Mouse (Mus musculus) liver, embryonic 16.5 days (tissue): ENCODE measurements at regions not wholly inside any gene's neighbourhood (a gene's known extent, or its start where the extent isn't known, plus 50 kb on each side); places are given as distances from the start of the nearest gene placed in this dataset.

Source experiments
- ATAC-seq: fragments of 200-750 bp; cut with Nextera tagmentation; 2 replicates; pipeline ENCODE4 v1.8.0; 2017; ENCODE audit warnings: low read depth, mild to moderate bottlenecking, moderate number of reproducible peaks, moderate library complexity
- H3K27ac ChIP-seq: fragments of 300-500 bp; sonication (generic); 2 replicates; pipeline ENCODE4 v1.5.1; 2014; ENCODE audit warnings: mild to moderate bottlenecking, low read length
- H3K27me3 ChIP-seq: fragments of 300-500 bp; sonication (generic); 2 replicates; pipeline ENCODE4 v1.6.1; 2014; ENCODE audit warnings: low read depth, low read length, mixed read lengths; ENCODE audit not compliant: control insufficient read depth, insufficient read depth
- H3K36me3 ChIP-seq: fragments of 300-500 bp; sonication (generic); 2 replicates; pipeline ENCODE4 v1.6.1; 2014; ENCODE audit warnings: mild to moderate bottlenecking; ENCODE audit not compliant: control insufficient read depth, insufficient read depth
- H3K4me1 ChIP-seq: fragments of 300-500 bp; sonication (generic); 2 replicates; pipeline ENCODE4 v1.6.1; 2014; ENCODE audit warnings: low read depth, low read length, mixed read lengths; ENCODE audit not compliant: control insufficient read depth
- H3K4me2 ChIP-seq: fragments of 300-500 bp; sonication (generic); 2 replicates; pipeline ENCODE4 v1.6.1; 2014; ENCODE audit warnings: low read depth, low read length, mixed read lengths
- H3K4me3 ChIP-seq: fragments of 300-500 bp; sonication (generic); 2 replicates; pipeline ENCODE4 v1.5.1; 2014; ENCODE audit warnings: low read depth, mild to moderate bottlenecking, low read length
- H3K9ac ChIP-seq: fragments of 300-500 bp; sonication (generic); 2 replicates; pipeline ENCODE4 v1.6.1; 2014; ENCODE audit warnings: low read depth, low read length
- H3K9me3 ChIP-seq: fragments of 300-500 bp; sonication (generic); replicated peaks from 2 replicates; pipeline ENCODE4 v1.6.1; 2016; ENCODE audit warnings: low read length; ENCODE audit not compliant: control insufficient read depth
- WGBS: fragments of 180-500 bp; shearing (Covaris S2); extraction: QIAGEN DNeasy Blood & Tissue Kit; methylation state at CpG from one replicate; pipeline ENCODE4 v1.1.7; 2014; ENCODE audit not compliant: insufficient replicate concordance; 5-methylcytosine and 5-hydroxymethylcytosine counted together

DNA sequence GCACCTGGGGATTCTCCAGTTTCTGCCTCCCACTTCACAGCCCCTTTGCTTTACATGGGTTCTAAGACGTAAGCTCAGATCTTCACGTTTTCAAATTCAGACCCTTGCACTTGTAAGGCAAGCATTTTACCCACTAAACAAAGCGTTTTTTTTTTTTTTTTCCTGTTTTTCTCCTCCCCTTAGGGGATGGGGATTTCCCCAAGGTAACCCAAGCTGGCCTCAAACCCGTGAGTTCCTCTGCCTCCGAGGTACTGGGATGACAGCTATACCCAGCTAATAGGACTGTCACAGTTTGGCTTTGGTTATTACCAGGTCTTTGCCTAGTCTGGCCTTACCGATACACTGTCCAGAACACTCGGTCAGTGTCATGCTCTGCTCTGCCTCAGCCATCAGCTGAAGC, 103.5 kb upstream of the Jarid2 start:
- Histone ChIP-seq H3K4me1 (no peaks in the 10 kb centered on the region; the same call in 1 of the 2 replicates), H3K36me3 (no peaks in the 10 kb centered on the region), H3K9me3 (no peaks in the 10 kb centered on the region), H3K27ac (no peak overlapping the region), H3K9ac (no peak overlapping the region), H3K4me3 (no peak overlapping the region), H3K4me2 (no peak overlapping the region), H3K27me3 (no peaks in the 10 kb centered on the region)
- WGBS: 58% methylated on average over 7 of the region's 7 CpGs
- no peak for ATAC-seq

DNA sequence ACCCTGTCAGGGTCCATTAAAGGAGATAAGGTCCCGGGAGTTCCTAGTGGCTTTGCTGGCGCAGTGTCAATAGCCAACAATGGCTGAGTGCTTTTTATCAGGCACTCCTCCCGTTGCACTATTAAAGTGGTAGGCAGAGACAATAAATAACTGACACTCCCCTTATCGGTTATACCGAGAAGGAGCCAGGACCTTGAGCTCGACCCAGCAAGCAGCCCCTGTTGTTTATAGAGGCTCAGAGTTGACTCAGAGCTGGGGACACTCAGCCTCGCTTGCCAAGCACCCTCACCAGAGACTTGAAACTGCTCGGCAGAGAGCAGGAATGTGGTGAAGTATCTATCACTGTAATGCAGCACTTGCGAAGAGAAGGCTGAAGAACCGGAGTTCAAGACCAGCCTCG, 102.5 kb upstream of the Jarid2 start:
- no peaks in the 10 kb centered on the region for H3K36me3 ChIP-seq
- H3K27me3 ChIP-seq: no peaks in the 10 kb centered on the region
- H3K9ac ChIP-seq: no peak overlapping the region
- no peak overlapping the region for H3K4me2 ChIP-seq
- no peaks in the 10 kb centered on the region for H3K9me3 ChIP-seq
- H3K27ac ChIP-seq: no peak overlapping the region
- WGBS: 35% methylated on average over 11 of the region's 11 CpGs
- ATAC-seq: no peak
- H3K4me3 ChIP-seq: no peak overlapping the region
- no peaks in the 10 kb centered on the region; the same call in 1 of the 2 replicates for H3K4me1 ChIP-seq

DNA sequence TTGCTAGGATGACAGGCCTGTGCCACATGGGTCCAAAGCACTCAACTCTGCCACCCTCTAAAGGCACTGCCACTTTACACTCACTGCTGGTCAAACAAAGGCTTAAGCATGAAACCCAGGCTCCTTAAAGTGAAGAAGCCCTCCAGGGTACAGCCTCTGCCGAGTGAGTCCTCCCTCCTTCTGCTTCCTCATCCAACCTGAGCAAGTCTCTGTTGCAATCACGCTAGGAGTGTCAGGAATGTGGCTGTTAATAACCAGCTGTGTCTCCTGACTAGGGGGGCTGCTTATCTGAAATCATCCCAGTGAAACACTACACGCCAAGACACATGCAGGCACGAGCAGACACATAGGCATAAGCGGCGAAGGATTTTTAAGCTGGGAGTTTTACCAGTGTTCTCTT, 99.2 kb upstream of the Jarid2 start:
- H3K4me2 ChIP-seq: no peak overlapping the region
- H3K36me3 ChIP-seq: no peaks in the 10 kb centered on the region
- no peak overlapping the region for H3K27ac ChIP-seq
- peaks cover 3% of the 10 kb centered on the region for H3K4me1 ChIP-seq
- no peaks in the 10 kb centered on the region for H3K9me3 ChIP-seq
- no peak overlapping the region for H3K9ac ChIP-seq
- no peak overlapping the region for H3K4me3 ChIP-seq
- H3K27me3 ChIP-seq: no peaks in the 10 kb centered on the region
- 52% methylated on average over 6 of the region's 6 CpGs for WGBS
- no peak for ATAC-seq

DNA sequence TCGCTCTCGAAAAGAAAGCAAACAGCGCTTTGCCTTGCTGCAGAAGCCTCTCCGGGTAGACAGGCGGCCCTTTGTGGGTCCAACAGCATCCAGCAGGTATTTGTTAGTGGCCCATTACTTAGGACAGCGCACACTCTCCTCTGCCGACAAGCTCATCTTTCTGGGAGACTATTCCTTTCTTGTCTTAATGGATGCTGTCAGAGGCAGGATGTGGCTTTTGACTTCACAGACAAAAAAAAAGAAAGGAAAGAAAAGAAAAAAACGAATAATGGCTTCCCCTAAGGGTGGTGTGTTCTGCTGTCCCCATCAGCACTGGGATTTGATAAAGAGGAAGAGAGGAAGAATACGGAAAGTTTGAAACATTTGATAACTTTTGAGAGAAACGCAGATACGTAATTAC, 94.7 kb upstream of the Jarid2 start:
- 26% methylated on average over 11 of the region's 11 CpGs for WGBS
- Histone ChIP-seq H3K27me3 (no peaks in the 10 kb centered on the region), H3K36me3 (no peaks in the 10 kb centered on the region), H3K4me3 (no peak overlapping the region), H3K9ac (no peak overlapping the region), H3K9me3 (no peaks in the 10 kb centered on the region), H3K27ac (no peak overlapping the region), H3K4me1 (peaks cover 7% of the 10 kb centered on the region), H3K4me2 (peak overlapping the region; percentile 12; the same call in 1 of the 2 replicates)
- no peak for ATAC-seq

DNA sequence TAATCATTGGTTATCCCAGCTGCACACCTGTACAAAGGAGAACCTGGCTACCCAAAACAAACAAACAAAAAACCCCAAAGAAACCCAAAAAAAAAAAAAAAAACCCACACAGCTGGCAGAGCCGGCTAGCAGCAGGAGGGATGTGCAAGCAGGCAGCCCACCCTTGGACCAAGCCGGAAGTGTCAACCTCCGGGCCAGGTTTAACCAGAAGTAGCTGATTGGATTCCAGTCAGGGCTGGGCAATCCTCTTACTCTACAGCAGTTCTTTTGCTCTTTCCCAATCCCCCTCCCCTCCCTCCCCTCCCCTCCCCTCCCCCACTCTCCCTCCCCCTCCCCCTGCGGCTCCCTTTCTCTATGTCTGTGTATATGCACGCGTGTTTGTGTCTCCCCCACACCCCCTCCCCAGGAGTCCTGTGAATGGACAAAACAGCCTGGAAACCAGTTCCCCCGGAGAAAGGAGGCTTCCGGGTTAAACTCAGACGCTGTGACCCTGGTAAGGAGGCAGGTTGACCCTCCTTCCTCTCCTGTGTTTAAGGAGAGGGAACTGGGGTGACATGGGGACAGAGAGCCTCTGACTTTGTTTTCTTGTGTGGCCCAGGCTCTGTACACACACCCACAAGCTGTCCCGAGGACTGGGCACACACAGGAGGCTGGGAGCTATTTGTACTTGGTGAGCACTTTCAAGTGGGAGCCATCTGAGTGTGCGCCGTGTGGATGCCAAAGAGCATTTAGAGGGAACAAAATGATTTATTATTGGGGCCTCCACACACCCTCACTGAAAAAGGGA, 93.9 kb upstream of the Jarid2 start:
- Histone ChIP-seq H3K9ac (no peak overlapping the region), H3K4me3 (no peak overlapping the region)
- no peak for ATAC-seq

DNA sequence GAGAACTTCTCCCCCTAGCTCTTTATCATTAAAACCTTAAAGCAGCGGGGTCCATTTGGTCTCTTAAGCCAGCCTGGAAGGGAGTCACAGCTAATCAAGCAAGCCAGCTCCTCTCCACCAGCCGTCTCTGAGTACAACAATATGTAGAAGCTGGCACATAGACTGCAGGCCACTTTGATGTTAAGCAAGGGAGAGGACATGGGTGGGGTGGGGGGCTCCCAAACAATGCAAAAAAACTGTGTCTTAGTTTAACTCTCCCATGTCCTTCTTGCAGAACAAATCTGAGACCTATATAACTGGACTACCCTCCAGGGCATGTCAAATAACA, 93.3 kb upstream of the Jarid2 start:
- Histone ChIP-seq H3K27ac (no peak overlapping the region), H3K27me3 (no peaks in the 10 kb centered on the region), H3K4me3 (no peak overlapping the region), H3K9ac (no peak overlapping the region), H3K4me1 (peaks cover 7% of the 10 kb centered on the region), H3K4me2 (no peak overlapping the region), H3K36me3 (no peaks in the 10 kb centered on the region), H3K9me3 (no peaks in the 10 kb centered on the region)
- no peak for ATAC-seq
- WGBS: 42% methylated on average over 2 of the region's 2 CpGs

More for the DNA sequence above, 93.9 kb upstream of the Jarid2 start:
- H3K27ac ChIP-seq: no peak overlapping the region
- 20% methylated on average over 11 of the region's 12 CpGs for WGBS
- H3K36me3 ChIP-seq: no peaks in the 10 kb centered on the region
- H3K4me1 ChIP-seq: peaks cover 7% of the 10 kb centered on the region
- no peaks in the 10 kb centered on the region for H3K9me3 ChIP-seq
- peak overlapping the region; percentile 24 for H3K4me2 ChIP-seq
- no peaks in the 10 kb centered on the region for H3K27me3 ChIP-seq

DNA sequence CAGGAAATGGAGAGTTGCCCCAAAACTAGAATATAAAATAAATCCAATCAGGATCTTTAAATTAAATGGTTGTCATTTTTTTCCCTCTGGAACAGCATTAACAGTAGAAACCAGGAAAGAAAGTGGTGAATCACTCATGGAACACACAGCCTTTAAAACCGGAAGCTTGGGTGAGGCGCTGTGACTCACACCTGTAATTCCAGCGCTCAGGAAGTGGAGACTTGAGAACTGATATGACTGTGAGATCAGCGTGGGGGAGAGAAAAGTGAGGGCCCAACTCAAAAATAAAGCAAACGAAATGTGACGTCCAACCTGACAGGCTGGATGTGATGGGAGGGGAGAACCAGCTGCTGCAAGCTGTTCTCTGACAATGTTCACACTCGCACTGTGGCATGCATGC, 86.9 kb upstream of the Jarid2 start:
- 73% methylated on average over 7 of the region's 7 CpGs for WGBS
- no peak overlapping the region for H3K4me3 ChIP-seq
- no peaks in the 10 kb centered on the region for H3K36me3 ChIP-seq
- H3K4me2 ChIP-seq: no peak overlapping the region
- no peaks in the 10 kb centered on the region for H3K27me3 ChIP-seq
- H3K9me3 ChIP-seq: no peaks in the 10 kb centered on the region
- H3K27ac ChIP-seq: no peak overlapping the region
- ATAC-seq: no peak
- H3K4me1 ChIP-seq: no peaks in the 10 kb centered on the region; the same call in 1 of the 2 replicates
- no peak overlapping the region for H3K9ac ChIP-seq

DNA sequence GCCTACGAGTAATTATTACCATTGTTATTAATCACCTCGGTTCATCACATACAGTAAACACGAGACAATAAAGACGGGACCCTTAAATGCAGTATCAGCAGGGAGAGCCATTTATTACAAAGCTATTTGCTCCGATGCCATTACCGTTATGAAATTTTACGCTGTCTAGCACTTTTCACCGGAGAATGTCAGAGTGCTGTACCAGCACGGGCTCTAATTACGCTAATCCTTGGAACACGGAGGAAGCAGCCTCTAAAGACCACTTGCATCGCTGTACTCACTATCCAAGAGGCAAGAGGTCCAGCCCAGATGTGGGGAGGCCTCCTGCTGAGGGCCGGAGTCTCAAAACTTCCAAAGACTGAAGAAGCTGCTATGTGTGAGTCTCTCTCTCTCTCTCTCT, 79.2 kb upstream of the Jarid2 start:
- Histone ChIP-seq H3K27me3 (no peaks in the 10 kb centered on the region), H3K4me1 (no peaks in the 10 kb centered on the region; the same call in 1 of the 2 replicates), H3K36me3 (no peaks in the 10 kb centered on the region), H3K27ac (no peak overlapping the region), H3K9ac (no peak overlapping the region), H3K9me3 (no peaks in the 10 kb centered on the region), H3K4me2 (no peak overlapping the region), H3K4me3 (no peak overlapping the region)
- WGBS: 67% methylated on average over 13 of the region's 13 CpGs
- ATAC-seq: no peak

DNA sequence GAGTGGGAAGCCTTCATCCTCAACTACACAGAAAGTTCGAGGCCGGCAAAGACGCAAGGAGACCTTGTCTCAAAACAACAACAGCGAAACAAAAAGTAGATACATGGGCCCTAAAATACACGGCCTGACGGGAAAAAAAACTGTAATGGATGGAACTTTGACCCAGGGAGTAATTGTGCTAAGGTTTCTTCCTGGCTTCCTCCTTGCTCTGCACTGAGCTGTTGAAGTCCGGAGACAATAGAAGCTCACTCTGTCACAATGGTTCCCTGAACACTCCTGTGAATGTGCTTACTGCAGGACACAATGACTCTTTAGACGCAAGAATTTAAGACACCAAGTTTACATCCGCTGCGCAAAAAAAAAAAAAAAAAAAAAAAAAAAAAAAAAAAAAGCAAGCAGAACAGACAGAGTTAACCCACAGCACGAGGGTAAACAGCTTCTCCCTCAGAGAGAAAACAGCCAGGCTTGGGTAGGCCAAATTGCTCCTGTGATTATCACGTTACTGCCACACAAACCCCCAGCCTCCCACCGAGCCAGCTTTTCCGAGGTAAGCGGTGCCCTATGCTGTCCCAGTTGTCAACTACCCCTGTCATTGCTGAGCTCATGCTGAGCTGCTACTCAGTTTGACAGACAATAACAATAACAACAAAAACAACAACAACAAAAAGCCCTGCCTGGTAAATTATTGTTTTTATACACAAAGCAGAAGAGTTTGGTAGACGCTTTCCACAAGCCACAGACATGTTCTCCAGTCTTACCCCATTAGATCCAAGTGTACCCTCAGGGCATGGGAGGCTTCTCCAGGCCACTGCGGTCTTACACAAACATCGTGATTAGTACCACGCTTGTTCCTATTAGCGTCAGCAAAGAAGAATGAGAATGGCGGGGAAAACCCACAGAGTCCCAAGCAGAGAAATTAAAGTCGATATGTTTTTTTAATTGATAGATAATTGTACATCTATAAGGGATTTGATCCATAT, 77.7 kb upstream of the Jarid2 start:
- H3K4me2 ChIP-seq: no peak overlapping the region
- no peak for ATAC-seq
- no peaks in the 10 kb centered on the region; the same call in 1 of the 2 replicates for H3K4me1 ChIP-seq
- no peak overlapping the region for H3K27ac ChIP-seq
- no peaks in the 10 kb centered on the region for H3K9me3 ChIP-seq
- WGBS: 57% methylated on average over 22 of the region's 22 CpGs
- H3K36me3 ChIP-seq: no peaks in the 10 kb centered on the region
- H3K4me3 ChIP-seq: no peak overlapping the region
- no peaks in the 10 kb centered on the region for H3K27me3 ChIP-seq
- no peak overlapping the region for H3K9ac ChIP-seq
